Mouse (Mus musculus) subcutaneous adipose tissue, adult 2 months (tissue): ENCODE results near the gene Gm26897. TPM values are rescaled to one million over a fixed set of nuclear protein-coding genes. Genes with fewer than 3 reads are reported as not detected.

Experiments used
- polyA plus RNA-seq: library from polyadenylated mRNA; depleted of rRNA; stranded (reverse); fragments of >200 nt; gene quantifications from 2 replicates; pipeline ENCODE4 v1.2.3, GENCODE M21; 2012; ENCODE audit warnings: low replicate concordance; rRNA removed

Gene Gm26897
- not detected in 2 replicates for polyA plus RNA-seq

GRCm38 (mm10) chr5:111733851-111734250, at the start of gene Gm26897:
Gene Gm26897 (plus strand): TSS chr5:111733924.

